Mouse (Mus musculus) heart, adult 9 months (tissue): ENCODE data around the gene Lsp1.

Experiments used
- DNase-seq, 2 experiments: peaks; one replicate each; pipeline ENCODE4 v3.0.0; 2022; ENCODE audit warnings: low spot score in 2 of 2

Gene Lsp1

DNA sequence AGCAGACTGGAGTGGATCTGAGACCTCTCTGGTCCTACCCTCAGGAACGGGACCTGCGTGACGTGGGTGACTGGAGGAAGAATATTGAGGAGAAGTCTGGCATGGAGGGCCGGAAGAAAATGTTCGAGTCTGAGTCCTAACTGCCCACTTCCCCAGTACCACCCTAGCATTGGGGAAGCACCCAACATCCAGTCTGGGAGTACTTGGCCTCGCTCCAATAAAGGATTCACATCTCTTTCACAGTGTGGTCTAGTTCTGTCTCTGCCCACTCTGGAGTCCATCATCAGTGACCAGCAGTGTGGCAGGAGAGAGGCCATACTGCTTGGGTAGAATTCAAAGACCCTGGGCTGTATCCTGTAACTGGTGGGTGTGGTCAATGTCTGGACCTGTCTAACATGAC is 16.4 kb upstream of the Lsp1 start:
- no peak for DNase-seq

- no peak for DNase-seq
Measured at GRCm38 (mm10) chr7:142445324-142445723, 15.3 kb upstream of the Lsp1 start.

DNA sequence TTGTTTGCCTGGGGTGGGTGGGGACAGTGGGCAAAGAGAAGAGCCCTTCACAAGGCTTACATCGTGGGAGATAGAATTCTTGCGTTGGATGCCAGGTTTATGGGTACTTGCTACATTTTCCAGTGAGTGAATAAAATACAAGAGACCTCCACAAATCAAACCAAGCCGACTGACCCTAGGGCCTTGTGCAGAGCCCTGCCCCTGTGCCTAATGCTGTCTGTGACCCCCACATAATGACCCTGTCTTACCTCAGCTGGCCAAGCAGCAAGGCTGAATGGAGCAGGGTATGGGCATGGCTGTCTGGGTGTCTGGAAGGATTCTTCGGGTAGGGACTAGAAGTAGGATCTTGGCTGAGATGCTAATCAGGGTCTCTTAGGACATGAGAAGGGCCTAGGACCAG is 14.3 kb upstream of the Lsp1 start:
- DNase-seq = no peak

DNA sequence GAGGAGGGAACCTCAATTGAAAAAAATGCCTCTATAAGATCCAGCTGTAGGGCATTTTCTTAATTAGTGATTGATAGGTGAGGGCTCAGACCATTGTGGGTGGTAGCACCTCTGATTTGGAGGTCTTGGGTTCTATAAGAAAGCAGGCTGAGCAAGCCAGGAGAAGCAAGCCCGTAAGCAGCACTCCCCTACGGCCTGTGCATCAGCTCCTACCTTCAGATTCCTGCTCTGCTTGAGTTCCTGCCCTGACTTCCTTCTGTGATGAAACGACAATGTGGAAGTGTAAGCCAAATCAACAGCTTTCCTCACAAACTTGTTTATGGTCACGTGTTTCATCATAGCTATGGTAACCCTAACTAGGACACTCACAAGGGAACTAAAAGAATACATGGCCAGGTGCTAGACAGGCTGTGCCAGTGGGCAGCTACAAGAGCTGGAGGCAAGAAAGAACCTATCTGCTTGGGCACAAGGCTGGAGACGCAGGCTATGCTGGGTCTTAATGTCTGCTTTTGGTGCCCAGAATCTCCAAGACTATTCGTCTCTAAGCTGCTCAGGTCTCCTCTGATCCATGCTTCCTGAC is 11.5 kb upstream of the Lsp1 start:
- DNase-seq = no peak

DNA sequence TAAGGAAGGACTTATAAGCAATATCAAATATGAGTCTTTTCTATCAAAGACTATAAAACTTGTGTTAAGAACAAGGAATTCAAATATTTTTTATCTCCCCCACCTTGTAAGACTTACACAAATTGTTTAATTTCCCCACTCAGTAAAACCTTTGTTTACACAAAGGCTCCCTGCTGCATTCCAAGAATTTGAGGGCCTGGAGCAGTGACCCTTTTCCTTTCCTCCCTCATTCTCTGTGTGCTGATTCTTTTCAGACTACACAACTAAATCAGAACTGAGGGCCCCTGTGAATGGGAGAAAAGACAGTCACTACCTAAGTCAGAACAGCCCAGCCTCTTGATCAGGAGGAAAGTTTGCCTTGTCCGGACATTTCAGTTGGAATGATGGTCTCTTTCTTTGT is 5.9 kb upstream of the Lsp1 start:
- DNase-seq = no peak

- DNase-seq = no peak
Measured at GRCm38 (mm10) chr7:142455251-142455650, 5.4 kb upstream of the Lsp1 start.

GRCm38 (mm10) chr7:142456806-142457205 is 3.8 kb upstream of the Lsp1 start:
- no peak for DNase-seq

GRCm38 (mm10) chr7:142457227-142457811 is 3.3 kb upstream of the Lsp1 start:
- DNase-seq = peak in 1 of 2 experiments; percentile 56

- no peak for DNase-seq
Measured at GRCm38 (mm10) chr7:142458026-142458425, 2.6 kb upstream of the Lsp1 start.

DNA sequence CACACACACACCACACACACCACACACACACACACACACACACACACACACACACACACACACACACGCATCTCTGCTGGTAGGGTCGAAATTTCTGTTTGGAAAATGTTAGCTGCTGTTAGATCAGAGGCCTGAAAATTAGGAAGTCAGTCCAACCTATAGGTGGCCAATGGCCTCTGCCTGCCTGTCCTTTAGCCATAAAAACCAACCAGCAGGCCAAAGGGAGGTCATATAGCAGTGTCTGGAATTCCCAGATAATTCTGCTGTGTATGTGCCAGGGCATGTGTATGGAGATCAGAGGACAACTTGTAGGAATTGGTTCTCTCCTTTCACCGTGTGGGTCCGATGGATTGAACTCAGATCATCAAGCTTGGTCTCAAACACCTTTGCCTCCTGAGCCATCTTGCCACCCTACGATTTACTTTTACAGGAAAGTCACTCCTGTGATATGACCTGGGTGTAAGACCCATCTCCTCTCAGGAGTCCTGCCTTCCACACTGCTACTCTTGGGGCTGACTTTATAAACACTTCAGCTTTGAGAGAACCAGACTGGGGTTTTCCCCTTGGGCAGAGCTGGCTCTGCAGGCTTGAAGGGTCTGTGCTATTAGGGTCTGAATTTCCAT is 1.8 kb upstream of the Lsp1 start:
- no peak for DNase-seq

DNA sequence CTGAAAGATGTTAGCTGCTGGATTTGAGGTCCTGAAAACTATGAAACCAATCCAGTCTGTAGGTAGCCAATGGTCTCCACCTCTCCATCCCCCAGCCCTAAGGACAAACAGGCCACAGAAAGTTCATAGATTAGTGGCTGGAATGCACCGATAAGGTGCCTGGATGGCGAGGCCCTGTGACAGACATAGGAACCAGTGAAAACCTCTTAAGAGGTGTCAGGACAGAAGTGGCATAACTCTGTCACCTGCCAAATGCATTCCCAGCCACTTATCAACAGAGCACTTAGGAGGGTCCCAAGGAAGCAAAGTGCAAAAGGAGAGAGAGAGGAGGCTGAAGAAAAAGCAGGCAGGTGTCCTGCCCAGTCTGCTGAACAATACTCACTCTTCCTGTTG is 1.3 kb upstream of the Lsp1 start:
- DNase-seq = peak; percentile 65 to 68

DNA sequence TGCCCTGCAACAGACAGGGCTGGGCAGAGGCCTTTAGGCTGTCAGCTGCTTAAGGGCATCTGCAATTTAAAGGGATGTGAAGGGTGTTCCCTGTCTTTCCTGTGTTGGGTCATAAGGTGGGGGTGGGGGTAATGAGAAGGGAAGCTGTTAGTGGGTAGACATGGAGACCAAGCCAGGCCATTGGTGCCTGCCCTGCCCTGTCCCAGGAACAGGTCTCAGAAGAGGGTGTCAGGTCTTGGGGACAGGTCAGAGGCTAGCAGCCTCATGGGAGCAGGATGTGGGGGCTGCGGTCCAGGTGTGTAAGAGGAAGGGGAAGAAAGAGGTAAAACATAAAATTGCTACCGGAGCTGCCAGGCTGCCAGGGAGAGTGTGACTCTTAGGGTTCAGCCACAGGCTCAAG is 837 bp downstream of the Lsp1 start:
- no peak for DNase-seq

DNA sequence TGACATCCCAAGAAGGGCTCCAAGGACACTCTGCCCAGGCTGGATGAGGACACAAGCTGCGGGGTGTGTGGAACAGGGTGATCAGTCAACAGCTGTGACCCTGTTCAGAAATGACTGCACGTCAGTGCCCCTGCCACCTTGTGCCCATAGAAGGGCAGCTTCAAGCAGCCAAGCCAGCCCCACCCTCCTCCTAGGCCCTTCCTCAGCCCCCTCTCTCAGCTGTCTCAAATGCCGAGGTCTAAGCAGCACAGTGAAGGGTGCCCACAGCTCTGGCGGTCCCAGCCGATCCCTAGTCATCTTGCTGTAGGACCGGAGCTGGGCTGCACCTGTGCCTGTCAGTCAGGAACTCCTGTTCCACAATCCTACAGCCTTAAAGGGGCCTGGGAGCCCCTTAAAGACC is 1.6 kb downstream of the Lsp1 start:
- DNase-seq = no peak

DNA sequence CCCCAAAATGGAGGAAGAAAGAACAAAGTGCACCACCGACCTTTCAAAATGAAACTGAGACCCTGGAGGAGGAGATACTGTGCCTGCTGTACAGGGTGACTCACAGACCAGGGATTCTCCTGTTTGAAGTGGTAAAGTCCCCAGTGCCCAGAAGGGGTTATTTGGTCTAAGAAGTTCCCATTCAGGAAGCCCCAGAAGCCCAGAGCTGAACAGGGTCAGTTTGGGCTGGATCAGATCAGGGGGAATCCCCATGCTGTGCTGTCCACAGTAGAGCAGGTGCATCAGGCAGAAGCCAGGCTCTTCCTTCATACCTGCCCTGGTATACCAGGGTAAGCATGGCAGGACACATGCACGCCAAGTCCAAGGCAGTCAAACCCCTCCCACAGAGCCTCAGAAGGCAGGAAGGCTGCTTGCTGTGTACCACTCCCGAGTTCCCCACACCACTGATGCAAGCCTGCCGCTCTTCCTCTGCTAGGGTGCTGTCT is 2.0 kb downstream of the Lsp1 start:
- no peak for DNase-seq

GRCm38 (mm10) chr7:142470171-142470691 is 9.6 kb downstream of the Lsp1 start:
- no peak for DNase-seq

- peak; percentile 83 to 87 for DNase-seq
Measured at GRCm38 (mm10) chr7:142470808-142471413, 10.3 kb downstream of the Lsp1 start.

DNA sequence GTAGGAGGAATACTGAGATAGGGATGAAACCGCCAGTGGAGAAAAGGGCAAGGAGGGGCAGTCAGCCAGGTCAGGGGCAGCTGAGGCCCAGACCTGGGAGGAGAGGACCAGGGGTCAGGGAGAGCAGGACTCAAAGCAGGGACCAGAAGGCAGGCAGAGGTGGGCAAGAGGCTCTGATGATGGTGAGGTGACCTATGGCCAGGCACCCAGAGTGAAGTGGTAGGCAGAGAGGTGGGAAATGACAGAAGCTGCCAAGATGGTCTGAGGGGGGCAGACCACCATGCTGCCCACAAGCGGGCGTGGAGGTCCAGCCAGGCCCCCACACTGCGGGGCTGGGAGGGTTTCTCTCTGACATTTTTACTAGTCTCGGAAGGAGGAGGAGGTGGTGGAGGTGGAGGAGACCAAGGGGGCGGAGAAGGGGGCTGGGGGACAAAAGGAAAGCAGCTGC is 10.8 kb downstream of the Lsp1 start:
- no peak for DNase-seq

DNA sequence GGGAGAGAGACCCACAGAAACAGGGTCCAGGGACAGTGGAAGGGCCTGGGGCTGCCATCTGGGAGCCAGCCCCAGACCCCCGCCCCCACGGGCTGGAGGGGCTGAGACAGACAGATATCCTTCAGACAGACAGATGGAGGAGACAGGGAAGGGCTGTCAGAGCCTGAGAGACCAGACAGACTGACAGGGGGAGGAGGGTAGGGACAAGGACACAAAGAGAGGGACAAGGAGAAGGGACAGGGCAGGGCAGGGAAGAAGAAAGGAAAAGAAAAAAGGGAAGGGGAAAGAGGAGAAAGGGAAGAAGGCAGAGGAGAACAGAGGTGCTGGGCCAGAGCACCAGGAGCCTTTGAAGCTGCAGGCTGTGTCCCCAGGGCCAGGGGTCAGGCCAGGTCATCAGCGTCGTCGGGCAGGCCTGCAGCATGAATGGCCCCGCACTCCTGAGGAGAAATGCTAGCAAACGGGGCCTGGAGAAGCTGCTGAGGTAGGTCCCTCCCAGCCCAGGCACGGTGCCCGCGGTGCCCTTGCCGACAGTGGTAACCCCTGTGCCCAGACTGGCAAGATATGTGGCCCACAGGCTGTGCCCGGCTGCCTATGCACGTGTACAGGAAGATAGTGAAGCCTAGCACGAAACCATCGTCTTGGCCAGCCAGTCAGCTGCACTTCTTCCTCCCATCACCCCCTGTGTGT is 11.4 kb downstream of the Lsp1 start:
- DNase-seq = peak in 1 of 2 experiments; percentile 68

DNA sequence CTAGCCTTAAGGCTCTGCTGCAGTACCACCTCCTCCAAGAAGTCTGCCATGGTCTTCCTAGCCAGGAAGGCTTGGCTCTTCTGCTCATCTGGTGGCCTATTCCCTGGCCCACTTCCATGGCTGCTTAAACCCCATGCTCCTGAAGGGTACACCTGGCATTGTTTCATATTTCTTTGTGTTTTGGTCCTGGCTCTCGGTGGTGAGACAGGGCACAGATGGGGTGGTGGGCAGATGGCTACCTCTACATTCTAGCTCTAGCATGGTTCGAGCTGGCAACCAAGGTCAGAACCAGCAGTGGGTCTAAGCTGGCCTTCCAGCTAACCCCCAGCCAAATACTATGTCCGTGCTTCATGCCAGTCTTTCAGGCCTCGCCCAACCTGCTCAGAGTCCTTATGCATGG is 12.3 kb downstream of the Lsp1 start:
- DNase-seq = no peak

DNA sequence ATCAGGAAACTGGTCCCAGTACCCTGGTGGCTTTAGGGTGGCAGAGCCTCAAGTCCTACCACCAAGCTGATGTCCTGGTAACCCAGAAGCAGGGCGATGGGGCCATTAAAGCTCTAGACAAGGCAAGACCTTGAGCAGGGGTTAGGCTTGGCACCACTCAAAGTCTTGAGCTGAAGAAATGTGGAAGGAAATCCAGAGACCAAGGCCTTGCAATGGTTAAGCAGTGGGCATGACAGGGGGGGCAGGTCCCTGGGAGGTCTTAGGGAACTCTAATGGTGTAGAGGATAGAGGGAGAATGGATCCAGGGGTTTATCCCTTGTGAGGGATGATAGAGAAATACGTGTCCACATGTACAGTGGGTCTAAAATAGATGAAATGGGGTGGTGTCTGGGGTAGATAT is 12.9 kb downstream of the Lsp1 start:
- DNase-seq = no peak

DNA sequence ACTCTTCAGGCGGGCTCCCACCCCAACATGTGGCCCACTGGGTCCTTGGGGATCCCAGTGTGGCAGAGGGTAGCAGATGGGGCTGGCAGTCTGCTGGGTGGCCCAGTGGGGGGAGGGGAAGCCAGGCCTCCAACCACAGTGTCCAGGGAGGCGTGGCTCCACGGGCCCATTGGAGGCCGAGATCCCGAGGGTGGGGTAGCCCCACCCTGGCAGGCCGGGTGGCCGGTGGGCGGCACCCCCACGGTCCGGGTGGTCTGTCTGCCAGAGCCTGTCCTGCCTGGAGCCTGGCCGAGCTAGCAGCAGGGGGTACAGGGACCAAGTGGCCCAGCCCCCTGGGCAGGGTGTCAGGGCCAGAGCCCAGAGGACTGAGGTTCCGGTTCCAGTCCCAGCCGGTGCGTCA is 14.2 kb downstream of the Lsp1 start:
- DNase-seq = peak; percentile 77 to 80

- no peak for DNase-seq
Measured at GRCm38 (mm10) chr7:142475641-142476040, 15.0 kb downstream of the Lsp1 start.
